ENCODE assay signal across 13 mouse cellular contexts in genomic region chr2:8675537-8675936, GRCm38 (mm10).
DNase-seq lines count a peak whose midpoint lies in the region; ATAC-seq and TF ChIP-seq lines count a peak whose summit lies in the region.
"Had no signal": no experiment of that assay in that cellular context is flagged by ENCODE, and none has a peak within 500 bp of the region (broad histone marks: within the 10 kb centered on the region; RNA-seq: fewer than 3 reads in every experiment).

No protein-coding gene starts in this region.

- H3K4me1 ChIP-seq in liver, postnatal 0 days (ENCODE audit: insufficient read depth), result no peaks in the 10 kb centered on the region
- no peaks in the 10 kb centered on the region for H3K4me1 ChIP-seq in liver, embryonic 11.5 days (replicated peaks; ENCODE audit: control insufficient read depth, insufficient read depth, low read length)
- H3K4me1 ChIP-seq in cerebellum, adult 2 months (ENCODE audit: control insufficient read depth, insufficient read depth, low read length), result no peaks in the 10 kb centered on the region
- H3K4me1 ChIP-seq in forebrain, embryonic 15.5 days, result no peaks in the 10 kb centered on the region
- H3K4me1 ChIP-seq: forebrain, embryonic 10.5 days; heart, embryonic 10.5 days; intestine, embryonic 15.5 days had no signal

- no peak for ATAC-seq in liver, postnatal 0 days
- ATAC-seq in liver, embryonic 11.5 days (replicated peaks; ENCODE audit: low FRiP score), result no peak
- peak; percentile 58 for ATAC-seq in megakaryocyte progenitor cell, adult 5-6 weeks (replicated peaks; ENCODE audit: poor library complexity)
- no peak for ATAC-seq in forebrain, embryonic 15.5 days (replicated peaks)
- ATAC-seq: intestine, embryonic 15.5 days had no signal

- WGBS in liver, postnatal 0 days (ENCODE audit: insufficient replicate concordance), result 58% methylated on average over 4 of the region's 4 CpGs
- 61% methylated on average over 4 of the region's 4 CpGs for WGBS in liver, embryonic 11.5 days
- 80% methylated on average over 4 of the region's 4 CpGs for WGBS in cerebellum, adult 2 months
- 70% methylated on average over 4 of the region's 4 CpGs for WGBS in forebrain, embryonic 15.5 days

- peak; percentile 2; the same call in 1 of the 2 replicates for TF ChIP-seq CTCF in gastrocnemius, adult 2 months (IDR thresholded peaks at IDR 0.05)
- peak; percentile 44 for TF ChIP-seq CTCF in liver, postnatal 0 days (IDR thresholded peaks at IDR 0.05; ENCODE audit: low read depth)
- no peak for TF ChIP-seq CTCF in cerebellum, adult 2 months (IDR thresholded peaks at IDR 0.05; ENCODE audit: borderline replicate concordance, insufficient read depth, low read depth, low read length)

- no peaks in the 10 kb centered on the region for H3K36me3 ChIP-seq in liver, postnatal 0 days (replicated peaks; ENCODE audit: insufficient read depth, low read length)
- no peaks in the 10 kb centered on the region for H3K36me3 ChIP-seq in liver, embryonic 11.5 days (ENCODE audit: control insufficient read depth, insufficient read depth, low read length)
- no peaks in the 10 kb centered on the region for H3K36me3 ChIP-seq in forebrain, embryonic 15.5 days
- H3K36me3 ChIP-seq: forebrain, embryonic 10.5 days; heart, embryonic 10.5 days; intestine, embryonic 15.5 days had no signal

- intact Hi-C loops in gastrocnemius, adult 2 months (cut with DNase I), result loop anchor here (10.0 kb wide), 1 partner anchor 1339 kb away; no protein-coding TSS in a partner anchor

- H3K9me3 ChIP-seq in liver, postnatal 0 days (ENCODE audit: low read length), result no peaks in the 10 kb centered on the region
- H3K9me3 ChIP-seq in liver, embryonic 11.5 days (ENCODE audit: control insufficient read depth, low read length), result no peaks in the 10 kb centered on the region
- no peaks in the 10 kb centered on the region for H3K9me3 ChIP-seq in forebrain, embryonic 15.5 days
- H3K9me3 ChIP-seq: forebrain, embryonic 10.5 days; heart, embryonic 10.5 days; intestine, embryonic 15.5 days had no signal

- H3K4me2 ChIP-seq in liver, postnatal 0 days (ENCODE audit: low read depth, low read length), result no peak overlapping the region
- H3K4me2 ChIP-seq in liver, embryonic 11.5 days, result no peak overlapping the region
- no peak overlapping the region for H3K4me2 ChIP-seq in forebrain, embryonic 15.5 days (replicated peaks)
- H3K4me2 ChIP-seq: intestine, embryonic 15.5 days had no signal

- no peak overlapping the region for H3K9ac ChIP-seq in liver, postnatal 0 days (replicated peaks)
- H3K9ac ChIP-seq in liver, embryonic 11.5 days (ENCODE audit: low read depth, low read length), result no peak overlapping the region
- H3K9ac ChIP-seq in forebrain, embryonic 15.5 days (replicated peaks), result no peak overlapping the region
- H3K9ac ChIP-seq: intestine, embryonic 15.5 days had no signal

- no peaks in the 10 kb centered on the region for H3K27me3 ChIP-seq in liver, postnatal 0 days (ENCODE audit: insufficient read depth, low read length)
- no peaks in the 10 kb centered on the region for H3K27me3 ChIP-seq in liver, embryonic 11.5 days (replicated peaks; ENCODE audit: control insufficient read depth, insufficient read depth, low read length)
- H3K27me3 ChIP-seq in cerebellum, adult 2 months (ENCODE audit: control insufficient read depth, insufficient read depth, low read length), result no peaks in the 10 kb centered on the region
- H3K27me3 ChIP-seq in forebrain, embryonic 15.5 days, result no peaks in the 10 kb centered on the region
- H3K27me3 ChIP-seq: intestine, embryonic 15.5 days had no signal

- DNase-seq in gastrocnemius, adult 2 months, result no peak
- no peak for DNase-seq in gastrocnemius, postnatal 10 days
- DNase-seq in liver, postnatal 0 days, result no peak
- DNase-seq in liver, embryonic 11.5 days (ENCODE audit: low spot score), result no peak
- peak; percentile 3 for DNase-seq in Muller cell, postnatal 12 days (ENCODE audit: inconsistent ontology term)
- no peak for DNase-seq in cerebellum, adult 2 months
- DNase-seq: adrenal gland, postnatal 10 days; cerebellum, adult 9-10 months had no signal

- TF ChIP-seq POLR2A in cerebellum, adult 2 months (IDR thresholded peaks at IDR 0.05; ENCODE audit: borderline replicate concordance, insufficient read depth, low read length), result no peak

- no peak overlapping the region for H3K4me3 ChIP-seq in gastrocnemius, adult 2 months
- no peak overlapping the region for H3K4me3 ChIP-seq in liver, postnatal 0 days (ENCODE audit: low read depth, low read length)
- H3K4me3 ChIP-seq in liver, embryonic 11.5 days (ENCODE audit: low read depth, low read length), result no peak overlapping the region
- H3K4me3 ChIP-seq in cerebellum, adult 2 months (replicated peaks; ENCODE audit: insufficient read depth, low read depth, low read length), result no peak overlapping the region
- no peak overlapping the region for H3K4me3 ChIP-seq in forebrain, embryonic 15.5 days
- H3K4me3 ChIP-seq: forebrain, embryonic 10.5 days; heart, embryonic 10.5 days; intestine, embryonic 15.5 days had no signal

- H3K27ac ChIP-seq in gastrocnemius, adult 2 months, result no peak overlapping the region
- H3K27ac ChIP-seq in liver, postnatal 0 days (ENCODE audit: low read depth), result no peak overlapping the region
- no peak overlapping the region for H3K27ac ChIP-seq in liver, embryonic 11.5 days (ENCODE audit: low read depth, low read length)
- no peak overlapping the region for H3K27ac ChIP-seq in cerebellum, adult 2 months (ENCODE audit: insufficient read depth, low read length)
- H3K27ac ChIP-seq in forebrain, embryonic 15.5 days (replicated peaks), result no peak overlapping the region
- H3K27ac ChIP-seq: forebrain, embryonic 10.5 days; heart, embryonic 10.5 days; intestine, embryonic 15.5 days had no signal

- TF ChIP-seq EP300 in liver, postnatal 0 days (IDR thresholded peaks at IDR 0.05; ENCODE audit: low read depth), result no peak
